ENCODE assay signal across 11 mouse cellular contexts in the genomic region with DNA sequence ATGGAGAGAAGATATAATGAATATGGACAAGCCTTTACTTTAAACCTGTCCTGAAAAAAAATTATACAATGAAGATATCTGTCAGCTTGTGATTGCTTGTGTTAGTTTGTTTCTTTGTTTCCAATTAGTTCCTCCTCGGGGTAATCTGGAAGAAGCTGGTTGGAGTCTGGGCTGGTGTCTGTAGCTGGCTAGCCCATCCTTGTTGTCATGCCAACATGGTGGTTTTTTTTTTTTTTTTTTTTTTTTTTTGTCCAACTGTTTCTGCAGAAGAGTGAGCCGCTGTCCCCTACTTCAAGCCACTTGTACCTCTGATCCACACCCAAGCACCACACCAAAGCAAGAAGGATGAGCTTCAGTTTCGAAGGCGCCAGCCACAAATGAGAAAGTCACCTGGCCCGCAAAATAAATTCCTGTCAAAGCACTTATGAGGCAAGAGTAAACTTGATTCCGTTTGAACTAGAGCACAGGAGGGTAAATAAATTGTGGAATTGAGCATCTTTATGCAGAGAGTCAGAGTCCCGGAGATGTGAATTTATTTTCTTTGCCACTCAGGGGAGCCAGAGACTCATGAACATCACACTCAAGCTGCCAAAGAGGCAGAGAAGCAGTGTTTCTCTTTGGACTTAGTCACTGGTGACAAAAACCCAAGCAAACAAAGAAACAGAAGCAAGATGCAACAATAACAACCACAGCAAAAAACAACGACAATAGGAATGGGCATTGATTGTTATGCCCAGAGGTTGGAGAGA. TPM values are rescaled to one million over a fixed set of nuclear protein-coding genes. Genes with fewer than 3 reads are reported as not detected.
DNase-seq lines count a peak whose midpoint lies in the region; ATAC-seq and TF ChIP-seq lines count a peak whose summit lies in the region.
"Had no signal": no experiment of that assay in that cellular context is flagged by ENCODE, and none has a peak within 500 bp of the region (broad histone marks: within the 10 kb centered on the region; RNA-seq: fewer than 3 reads in every experiment).

No protein-coding gene starts in this region.

- H3K27me3 ChIP-seq in liver, embryonic 11.5 days (replicated peaks; ENCODE audit: control insufficient read depth, insufficient read depth, low read length), result no peaks in the 10 kb centered on the region
- no peaks in the 10 kb centered on the region for H3K27me3 ChIP-seq in liver, embryonic 12.5 days (replicated peaks)
- H3K27me3 ChIP-seq in small intestine, adult 2 months (ENCODE audit: control insufficient read depth, insufficient read depth, low read length), result no peaks in the 10 kb centered on the region
- H3K27me3 ChIP-seq: embryonic facial prominence, embryonic 12.5 days had no signal

- H3K27ac ChIP-seq in liver, embryonic 11.5 days (ENCODE audit: low read depth, low read length), result peak overlapping the region; percentile 98
- peak overlapping the region; percentile 91 for H3K27ac ChIP-seq in liver, embryonic 12.5 days
- H3K27ac ChIP-seq in small intestine, adult 2 months (ENCODE audit: insufficient read depth, low read depth, low read length), result peak overlapping the region; percentile 99
- H3K27ac ChIP-seq: embryonic facial prominence, embryonic 12.5 days had no signal

- no peak overlapping the region for H3K4me3 ChIP-seq in liver, embryonic 11.5 days (ENCODE audit: low read depth, low read length)
- no peak overlapping the region for H3K4me3 ChIP-seq in liver, embryonic 12.5 days
- no peak overlapping the region for H3K4me3 ChIP-seq in small intestine, adult 2 months (ENCODE audit: low read depth, low read length)
- H3K4me3 ChIP-seq: embryonic facial prominence, embryonic 12.5 days; limb, embryonic 10.5 days had no signal

- peak overlapping the region; percentile 28; the same call in 1 of the 2 replicates for H3K9ac ChIP-seq in liver, embryonic 11.5 days (ENCODE audit: low read depth, low read length)
- peak overlapping the region; percentile 35; the same call in 1 of the 2 replicates for H3K9ac ChIP-seq in liver, embryonic 12.5 days
- H3K9ac ChIP-seq: embryonic facial prominence, embryonic 12.5 days had no signal

- 72% methylated on average over 8 of the region's 8 CpGs for WGBS in liver, embryonic 11.5 days
- 66% methylated on average over 8 of the region's 8 CpGs for WGBS in liver, embryonic 12.5 days (ENCODE audit: insufficient replicate concordance)
- 34% methylated on average over 8 of the region's 8 CpGs for WGBS in small intestine, adult 2 months

- peaks cover 17% of the 10 kb centered on the region for H3K4me1 ChIP-seq in liver, embryonic 11.5 days (replicated peaks; ENCODE audit: control insufficient read depth, insufficient read depth, low read length)
- H3K4me1 ChIP-seq in liver, embryonic 12.5 days, result peaks cover 68% of the 10 kb centered on the region
- peaks cover 21% of the 10 kb centered on the region; the same call in 1 of the 2 replicates for H3K4me1 ChIP-seq in small intestine, adult 2 months (ENCODE audit: control insufficient read depth, insufficient read depth, insufficient read length, low read length)
- H3K4me1 ChIP-seq: embryonic facial prominence, embryonic 12.5 days had no signal

- no peak for DNase-seq in frontal cortex, postnatal 10 days (ENCODE audit: low spot score in 2 of 2)
- DNase-seq in liver, embryonic 11.5 days (ENCODE audit: low spot score), result no peak
- DNase-seq in liver, result no peak
- no peak for DNase-seq in adrenal gland, postnatal 25 days
- no peak for DNase-seq in testis, postnatal 14 days (ENCODE audit: low spot score)
- DNase-seq: B cell, adult 2 months had no signal

- peak; percentile 76 for ATAC-seq in frontal cortex, adult (ENCODE audit: low TSS enrichment)
- ATAC-seq in liver, embryonic 11.5 days (replicated peaks; ENCODE audit: low FRiP score), result no peak
- ATAC-seq in liver, embryonic 12.5 days, result no peak

- no peak for TF ChIP-seq CTCF in small intestine, adult 2 months (IDR thresholded peaks at IDR 0.05; ENCODE audit: extremely low read depth, insufficient read length, insufficient replicate concordance, low read depth, low read length)

- no peak for TF ChIP-seq POLR2A in small intestine, adult 2 months (IDR thresholded peaks at IDR 0.05; ENCODE audit: low read depth, low read length)

- no peak overlapping the region for H3K4me2 ChIP-seq in liver, embryonic 11.5 days
- H3K4me2 ChIP-seq in liver, embryonic 12.5 days, result no peak overlapping the region
- H3K4me2 ChIP-seq: embryonic facial prominence, embryonic 12.5 days had no signal

- H3K36me3 ChIP-seq in liver, embryonic 11.5 days (ENCODE audit: control insufficient read depth, insufficient read depth, low read length), result no peaks in the 10 kb centered on the region
- H3K36me3 ChIP-seq in liver, embryonic 12.5 days, result no peaks in the 10 kb centered on the region
- H3K36me3 ChIP-seq in small intestine, adult 2 months (ENCODE audit: control insufficient read depth, insufficient read depth, low read length), result no peaks in the 10 kb centered on the region
- H3K36me3 ChIP-seq: embryonic facial prominence, embryonic 12.5 days; limb, embryonic 10.5 days had no signal

- no peaks in the 10 kb centered on the region for H3K9me3 ChIP-seq in liver, embryonic 11.5 days (ENCODE audit: control insufficient read depth, low read length)
- H3K9me3 ChIP-seq in liver, embryonic 12.5 days (replicated peaks), result no peaks in the 10 kb centered on the region
- H3K9me3 ChIP-seq: embryonic facial prominence, embryonic 12.5 days; limb, embryonic 10.5 days had no signal

RNA-seq across cellular contexts. Expression of a gene that starts 11.4 kb away (rescaled TPM):
- polyA plus RNA-seq in liver, embryonic 11.5 days (2014; fragmentation: Nextera tagmentation; extraction: Ambion mirVana), result 116 and 119 TPM in 2 replicates
- 69.5 and 76.4 TPM in 2 replicates for polyA plus RNA-seq in liver, embryonic 12.5 days (2016; fragmentation: Nextera tagmentation; extraction: Ambion mirVana)
- polyA plus RNA-seq in small intestine, adult 2 months (2012; rRNA removed), result 4.1 and 6.6 TPM in 2 replicates
- 88.5 and 267 TPM in 2 replicates for total RNA-seq in adrenal gland, postnatal 25 days (2021)

RNA-seq across cellular contexts. Expression of a gene that starts 30.5 kb away (rescaled TPM):
- 13.2 and 13.4 TPM in 2 replicates for polyA plus RNA-seq in liver, embryonic 11.5 days (2014; fragmentation: Nextera tagmentation; extraction: Ambion mirVana)
- polyA plus RNA-seq in liver, embryonic 12.5 days (2016; fragmentation: Nextera tagmentation; extraction: Ambion mirVana), result 7.5 and 8.4 TPM in 2 replicates
- polyA plus RNA-seq in small intestine, adult 2 months (2012; rRNA removed), result 3.5 and 4.8 TPM in 2 replicates
- 25.3 and 25.7 TPM in 2 replicates for total RNA-seq in adrenal gland, postnatal 25 days (2021)
